Mouse (Mus musculus) lung, postnatal 0 days (tissue): ENCODE results near the gene Spink8.

ENCODE experiments used
- CTCF ChIP-seq: IDR thresholded peaks from 2 replicates; pipeline ENCODE4 v1.5.1; 2016; ENCODE audit warnings: antibody characterized with exemption, mild to moderate bottlenecking
- EP300 ChIP-seq: IDR thresholded peaks from 2 replicates; pipeline ENCODE4 v1.6.1; 2016; ENCODE audit warnings: antibody characterized with exemption, mild to moderate bottlenecking, control low read depth

- TF ChIP-seq CTCF, result no peak
- TF ChIP-seq EP300, result no peak
Observed at GRCm38 (mm10) chr9:109795221-109795620, 16.9 kb upstream of the Spink8 start.
